Mouse (Mus musculus) mouse embryonic stem cell (cell line): Measurements from ENCODE around the gene Fhit.
"Not testable (repeated sequence)": the region's sequence is repeated elsewhere in the genome, so short reads cannot be mapped to it uniquely, and the experiment has no call there.

Experiments used
- in situ Hi-C, 2 experiments: fragments of 300-500 bp; cut with MboI; formaldehyde crosslinking; loops; 1 replicate in 1 of 2; 3 replicates in 1 of 2; pipeline ENCODE4 v1.14.3; 2019 to 2020; ENCODE audit warnings: low sequenced_read_pairs in 2 of 2, low pct_unique_long_range_greater_than_20kb in 1 of 2, mixed read lengths in 1 of 2; ENCODE audit not compliant: unreplicated experiment in 1 of 2

The Fhit gene

DNA sequence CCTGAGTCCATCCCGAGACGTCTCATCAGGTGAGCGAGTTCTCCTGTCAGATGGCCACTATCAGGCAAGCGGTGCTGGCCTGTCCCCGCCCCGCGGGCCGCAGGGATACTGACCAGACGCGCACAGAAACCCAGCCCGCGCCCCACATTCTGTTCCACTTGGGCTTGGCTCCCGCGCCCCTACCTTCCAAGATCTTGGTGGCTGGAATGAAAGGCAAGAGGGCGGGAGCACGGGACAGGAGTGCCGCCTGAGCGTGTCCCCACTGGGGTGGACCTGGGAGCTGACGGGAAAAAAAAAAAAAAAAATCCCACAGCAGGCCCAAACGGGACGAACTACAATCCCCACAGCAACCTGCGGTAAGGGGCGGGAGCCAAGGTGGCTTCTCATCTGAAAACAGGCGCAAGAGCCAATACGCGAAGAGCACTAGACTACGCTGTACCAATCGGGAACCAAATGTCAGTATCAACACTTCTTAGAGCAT, at the start of gene Fhit:
Fhit (minus strand) TSS at position 285 of the 481 bp plus-strand sequence.
- in situ Hi-C loops, result no loop called here

DNA sequence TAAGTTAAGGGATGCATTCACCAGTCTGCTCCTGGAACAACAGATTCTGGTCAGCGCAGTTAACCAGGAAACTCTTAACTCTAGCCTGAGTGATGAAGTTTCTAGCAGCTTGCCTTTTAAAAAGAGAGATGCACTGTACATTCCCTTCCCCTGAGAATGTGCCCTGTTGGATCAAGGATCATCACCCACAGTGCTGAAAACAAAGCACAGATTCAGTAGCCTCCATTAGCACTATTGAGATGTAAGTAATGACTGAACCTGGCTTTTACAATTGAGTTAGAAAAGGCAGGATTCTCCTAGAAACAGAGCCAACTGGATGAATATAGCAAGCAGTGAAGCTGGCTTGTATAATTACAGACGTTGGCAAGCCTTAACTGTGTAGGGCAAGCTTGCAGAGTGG, 45.0 kb upstream of the Fhit start:
- in situ Hi-C loops, result no loop called here

DNA sequence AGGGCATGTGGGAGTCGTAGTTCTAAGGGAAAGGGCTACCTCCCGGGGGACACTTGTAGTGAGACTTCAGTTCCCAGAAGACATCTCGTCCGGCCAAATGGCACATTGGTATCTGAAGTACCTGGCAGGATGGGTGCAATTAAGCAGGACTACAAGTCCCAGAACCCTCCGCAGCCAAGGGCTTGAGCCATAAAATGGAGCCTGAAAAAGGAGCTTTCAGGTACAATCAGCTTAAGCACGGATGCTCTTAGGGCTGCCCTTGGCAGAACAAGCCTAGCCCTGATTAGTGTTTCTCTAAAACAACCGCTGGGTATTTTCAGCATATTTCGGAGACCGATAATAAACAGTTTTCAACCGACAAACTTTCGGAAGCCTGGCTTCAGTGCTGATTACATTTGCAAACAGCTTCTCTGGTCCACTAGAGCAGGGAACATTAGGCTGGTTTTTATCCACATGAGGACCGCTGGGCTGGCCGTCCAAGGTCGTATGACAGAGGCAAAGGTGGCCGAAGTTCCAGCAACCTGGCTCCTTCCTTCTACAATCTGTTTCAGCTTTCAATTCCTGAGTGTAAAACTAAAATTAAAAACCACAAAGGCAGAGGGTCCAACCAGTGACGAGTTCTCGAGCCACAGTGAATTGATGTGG, 907 bp downstream of the Fhit start:
- in situ Hi-C loops, result no loop called here

DNA sequence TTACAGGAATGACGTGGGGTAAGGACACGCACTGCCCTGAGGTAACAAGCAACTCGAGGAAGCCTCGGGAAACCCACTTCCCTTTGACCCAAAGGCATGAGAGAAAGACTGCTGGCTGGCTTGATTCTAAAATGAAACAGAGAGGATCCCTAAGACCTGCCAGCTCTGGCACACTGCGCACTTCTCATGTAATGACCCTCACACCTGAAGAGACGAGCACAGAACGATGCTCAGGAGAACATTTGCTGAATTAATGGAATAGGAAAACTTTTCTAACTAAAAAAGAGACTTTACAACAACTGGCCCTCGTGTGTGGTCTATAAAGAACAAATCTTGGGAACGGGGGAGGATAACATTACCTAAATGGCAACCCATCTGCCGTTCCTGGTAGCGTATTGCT, 2.2 kb downstream of the Fhit start:
- in situ Hi-C loops, result no loop called here

DNA sequence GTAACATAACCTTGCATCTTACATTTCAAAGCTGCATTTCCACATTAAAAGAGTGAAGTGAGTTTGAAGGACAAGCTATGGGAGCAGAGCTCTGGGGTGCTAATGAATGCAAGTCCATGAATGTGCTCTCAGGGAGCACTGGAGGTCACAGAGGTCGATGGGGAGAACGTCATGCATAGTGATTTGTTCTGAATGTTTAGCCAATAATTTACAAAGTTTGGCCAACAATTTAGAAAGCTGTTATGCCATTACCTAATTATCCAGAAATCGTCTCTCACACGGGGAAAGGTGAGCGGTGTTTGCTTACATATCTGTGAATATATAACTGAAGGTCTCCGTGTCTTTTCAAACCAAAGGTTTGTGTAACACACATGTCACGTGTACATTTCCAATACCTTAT, 2.8 kb downstream of the Fhit start:
- in situ Hi-C loops, result no loop called here

DNA sequence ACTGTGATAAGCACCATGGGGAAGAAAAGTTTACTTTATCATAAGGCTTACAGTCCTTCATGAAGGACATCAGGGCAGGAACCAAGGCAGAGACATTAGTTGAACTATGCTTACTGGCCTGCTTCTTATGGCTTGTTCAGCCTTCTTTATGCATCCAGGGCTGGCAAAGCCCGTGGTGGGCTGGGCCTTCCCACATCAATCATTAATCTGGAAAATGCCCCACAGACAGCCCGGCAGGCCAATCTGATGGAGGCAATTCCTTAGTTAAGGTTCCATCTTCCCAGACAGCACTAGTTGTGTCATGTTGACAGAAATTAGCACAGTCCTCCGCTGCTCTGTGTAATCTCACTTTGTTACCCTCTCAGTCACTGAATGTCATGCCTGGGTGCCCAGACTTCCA, 4.1 kb downstream of the Fhit start:
- in situ Hi-C loops, result no loop called here

DNA sequence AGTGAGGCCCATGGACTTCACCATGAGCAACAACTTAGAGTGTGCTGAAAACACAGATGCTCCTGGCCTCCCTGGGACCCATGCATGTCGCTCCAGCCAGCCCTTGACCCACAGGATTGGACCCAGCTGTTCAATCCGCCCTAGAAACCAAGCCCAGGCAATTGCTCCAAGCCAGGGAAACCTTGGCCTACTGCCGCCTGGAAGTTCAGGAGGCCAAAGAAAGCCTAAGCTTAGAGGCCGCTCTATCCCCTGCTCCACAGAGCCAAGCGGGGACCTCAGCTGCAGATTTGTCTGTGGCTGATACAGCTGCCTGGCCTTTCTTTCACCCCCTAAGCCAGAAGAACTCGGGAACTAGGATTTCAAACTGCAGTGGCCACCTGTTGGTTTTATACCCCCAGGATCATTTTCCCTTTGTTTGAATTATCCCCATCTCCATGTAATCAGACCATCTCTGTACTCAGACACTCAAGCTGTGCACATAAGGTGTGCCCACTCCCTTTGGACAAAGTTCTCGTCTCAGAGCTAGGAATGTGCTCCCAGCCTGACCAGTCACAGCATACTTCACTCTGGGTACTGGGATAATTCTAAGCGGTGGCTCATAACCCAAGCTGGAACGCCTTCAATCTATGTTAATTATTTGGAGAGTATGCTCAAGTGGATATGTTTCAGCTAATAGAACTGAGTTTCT, 10.1 kb downstream of the Fhit start:
- in situ Hi-C loops, result no loop called here

DNA sequence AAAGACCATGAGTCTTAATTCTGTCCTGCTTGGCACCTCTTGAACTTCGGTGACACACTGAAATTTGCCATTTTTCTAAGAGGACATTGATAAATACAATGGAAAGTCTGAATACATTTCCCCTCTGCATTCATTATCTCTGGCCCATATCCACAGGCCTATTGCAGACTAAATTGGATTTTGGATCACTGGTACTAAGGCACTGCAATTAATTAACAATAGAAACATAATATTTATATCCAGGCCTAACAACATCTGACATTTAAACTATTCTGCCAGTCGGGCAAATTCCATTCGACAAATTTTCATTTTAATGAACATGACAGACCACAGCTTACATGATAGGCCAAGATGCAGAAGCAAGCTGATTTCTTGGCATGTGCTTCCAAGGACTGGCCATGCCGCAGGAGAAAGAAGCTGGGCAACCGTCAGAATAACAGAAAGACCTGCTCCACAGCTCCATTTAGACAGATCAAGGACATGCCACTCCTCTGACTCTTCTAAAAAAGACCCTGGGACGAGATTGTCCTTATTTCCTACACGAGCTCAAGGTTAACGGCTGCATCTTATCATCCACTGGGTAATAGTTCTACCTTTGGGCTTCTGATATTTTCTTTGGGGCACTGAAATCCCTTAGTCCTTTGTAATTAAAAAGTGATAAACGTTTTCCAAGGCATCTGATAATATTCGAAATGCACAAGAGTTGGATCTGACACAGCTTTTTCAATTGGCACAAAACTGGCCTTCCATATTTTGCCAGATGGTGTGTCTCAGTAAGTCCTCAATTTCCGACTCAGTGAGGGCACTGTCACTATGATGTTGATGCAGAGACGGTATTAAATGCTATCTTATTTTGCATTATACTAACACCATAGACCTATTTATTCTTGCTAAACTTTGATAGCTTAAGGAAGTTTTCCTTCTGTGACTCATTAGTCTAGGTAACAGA, 27.8 kb downstream of the Fhit start:
- in situ Hi-C loops, result no loop called here

DNA sequence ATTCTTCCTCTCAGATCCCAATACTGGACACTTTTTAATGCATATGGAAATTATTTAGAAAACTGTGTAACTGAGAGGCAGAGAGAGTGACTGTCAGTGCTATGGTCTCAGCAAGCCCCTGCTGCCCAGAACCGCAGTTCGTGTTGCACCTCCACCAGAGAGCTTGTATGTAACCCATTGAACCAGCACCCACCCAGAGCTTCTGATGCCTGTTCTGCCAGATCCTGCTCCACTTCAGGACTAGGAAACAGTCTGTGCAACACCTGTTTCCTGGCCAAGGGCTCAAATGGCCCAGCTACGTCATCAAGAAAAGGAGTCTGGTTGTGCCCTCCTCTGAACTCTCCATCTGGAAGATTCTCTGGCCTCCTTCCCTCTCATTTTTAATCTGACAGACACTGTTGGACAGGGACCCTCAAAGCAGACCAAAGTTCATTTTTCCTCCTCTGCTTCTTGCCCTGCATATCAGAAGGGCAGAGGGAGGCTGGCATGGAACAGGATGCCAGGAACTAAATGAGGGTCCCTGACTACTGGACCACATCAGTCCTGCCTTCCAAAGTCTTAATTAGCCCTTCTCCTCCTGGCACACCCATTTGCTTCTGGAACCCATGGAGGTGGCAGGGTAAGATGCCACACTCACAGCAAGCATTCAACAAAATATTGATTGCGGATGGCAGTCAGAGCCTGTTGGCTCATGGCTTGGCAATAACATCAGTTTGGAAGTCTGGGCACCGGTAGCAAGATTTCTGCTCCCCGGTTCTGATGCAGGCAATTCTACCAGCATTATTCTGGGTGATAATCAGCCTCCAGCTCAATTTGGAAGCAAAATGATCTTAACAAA, 29.0 kb downstream of the Fhit start:
- in situ Hi-C loops, result no loop called here

DNA sequence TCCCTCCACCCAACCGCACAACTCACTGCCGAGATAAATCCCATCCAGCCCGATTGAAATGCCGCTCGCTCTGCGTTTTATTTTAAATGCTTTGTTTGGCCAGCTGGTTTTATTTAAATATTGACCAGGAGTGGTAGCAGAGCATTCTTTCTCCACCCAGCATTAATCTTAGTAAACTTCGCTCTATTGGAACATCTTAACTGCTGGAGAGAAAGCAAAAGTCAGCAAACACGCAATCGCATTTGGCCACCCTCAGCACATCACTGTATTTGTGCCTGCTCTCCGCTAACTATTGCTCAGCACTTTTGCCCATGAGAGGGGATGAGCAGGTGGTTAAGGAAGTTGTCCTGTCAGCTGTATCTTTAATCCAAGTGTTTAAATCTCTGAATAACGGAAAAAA, 36.7 kb downstream of the Fhit start:
- in situ Hi-C loops, result no loop called here

DNA sequence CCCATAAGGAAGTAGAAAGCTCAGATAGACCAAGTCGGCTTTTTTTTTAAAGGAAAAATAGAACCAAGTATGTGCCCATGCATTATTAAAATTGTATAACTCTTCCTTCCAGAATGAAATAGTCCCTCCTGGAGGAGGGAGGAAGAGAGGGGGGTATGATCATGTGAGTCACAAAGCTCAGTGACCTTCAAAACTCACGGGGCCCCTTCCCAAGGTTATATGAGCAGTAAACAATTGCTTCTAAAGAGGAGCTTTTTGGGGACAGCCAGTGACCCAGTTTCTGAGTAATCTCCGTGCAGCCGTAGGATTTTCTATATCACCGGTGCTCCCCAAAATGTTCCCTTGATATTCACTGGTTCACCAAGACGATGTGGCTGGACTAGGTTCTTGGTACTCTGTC, 42.8 kb downstream of the Fhit start:
- in situ Hi-C loops, result no loop called here

DNA sequence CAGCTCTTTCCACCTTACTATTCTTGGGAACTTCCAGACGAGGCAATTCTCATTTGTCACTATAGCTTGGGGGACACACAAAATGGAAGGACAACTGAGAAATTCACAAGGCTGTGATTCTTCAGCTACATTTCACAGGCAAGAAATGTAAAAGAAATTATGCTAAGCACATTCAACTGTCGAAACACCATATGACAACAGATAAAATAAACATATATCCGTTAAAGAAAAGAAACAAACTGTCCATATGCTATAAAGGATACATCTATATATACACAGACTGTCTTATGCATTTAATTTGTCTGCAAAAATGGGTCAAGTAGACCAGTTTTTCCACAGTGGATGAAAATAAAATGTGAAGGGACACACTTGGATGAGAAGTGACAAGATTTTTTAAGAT, 76.2 kb downstream of the Fhit start:
- in situ Hi-C loops, result no loop called here

DNA sequence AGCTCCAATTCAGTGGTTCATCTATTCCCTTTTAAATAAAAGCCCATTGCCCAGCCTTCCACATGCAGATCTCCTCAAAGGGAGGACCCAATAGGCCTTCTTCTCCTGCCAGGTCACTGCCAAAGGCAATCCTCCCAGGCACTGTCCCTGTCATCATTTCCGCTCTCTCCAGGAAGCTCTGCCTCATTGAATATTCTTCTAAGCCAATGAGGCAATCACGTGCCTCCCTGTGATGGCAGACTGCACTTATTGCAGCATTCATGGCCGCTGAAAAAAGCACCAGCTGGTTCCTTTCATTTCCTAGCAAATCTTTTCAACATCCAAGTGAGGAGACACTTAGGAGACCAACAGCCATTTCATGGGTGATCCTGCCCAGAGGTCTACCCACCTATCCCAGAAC, 77.9 kb downstream of the Fhit start:
- in situ Hi-C loops, result no loop called here

DNA sequence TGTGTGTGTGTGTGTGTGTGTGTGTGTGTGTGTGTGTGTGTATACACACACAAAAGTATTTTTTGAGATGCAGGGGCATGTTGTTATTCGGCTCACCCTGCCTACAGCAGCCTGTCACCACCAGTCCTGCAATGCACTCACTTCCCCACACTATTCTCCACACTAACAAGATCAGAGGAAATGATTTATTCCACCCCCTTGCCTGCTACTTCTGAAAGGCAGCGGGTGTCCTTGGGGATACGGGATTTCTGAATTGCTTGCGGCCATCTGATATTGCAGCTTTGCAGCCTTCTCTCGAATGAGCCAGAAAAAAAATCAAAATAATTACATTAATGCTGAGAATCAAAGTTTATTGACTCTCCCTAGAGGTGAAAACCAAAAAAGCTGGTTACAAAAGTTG, 78.4 kb downstream of the Fhit start:
- in situ Hi-C loops, result no loop called here

DNA sequence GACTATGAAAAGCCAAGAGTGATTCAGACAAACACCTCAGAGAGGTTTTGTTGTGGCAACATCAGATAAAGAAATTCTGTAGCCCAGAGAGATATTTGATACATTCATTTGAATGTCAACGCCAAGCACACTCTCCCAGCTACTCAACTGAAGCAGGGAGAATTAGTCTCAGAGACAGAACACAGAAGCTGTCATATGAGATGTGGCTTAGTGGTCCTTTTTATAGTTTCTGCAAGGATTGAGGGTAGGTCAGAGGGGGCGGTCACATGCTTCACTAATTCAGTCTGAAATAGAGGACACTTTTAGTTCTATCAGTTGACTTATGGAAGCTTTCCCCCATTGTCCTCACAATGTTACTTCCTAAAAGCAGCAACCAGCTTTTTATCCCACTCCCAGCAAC, 98.2 kb downstream of the Fhit start:
- in situ Hi-C loops, result no loop called here

DNA sequence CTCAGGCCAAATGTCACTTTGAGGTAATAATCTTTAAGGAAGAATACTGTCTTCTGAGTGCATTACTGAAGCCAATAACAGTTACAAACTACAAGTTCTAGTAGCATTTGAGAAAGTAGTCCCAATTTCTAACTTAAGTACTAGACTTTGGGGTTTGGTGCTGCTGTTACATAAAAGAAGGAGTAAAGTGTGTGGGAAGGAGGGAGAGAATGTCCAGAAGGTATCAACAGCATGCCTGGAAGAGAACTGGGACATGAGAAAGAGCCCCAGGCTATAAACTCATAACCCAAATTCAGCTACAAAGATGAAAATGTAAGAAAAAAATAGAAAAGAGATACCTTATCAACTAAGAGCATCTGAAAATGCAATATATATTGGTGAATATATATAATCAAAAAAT, 101.6 kb downstream of the Fhit start:
- in situ Hi-C loops, result no loop called here

DNA sequence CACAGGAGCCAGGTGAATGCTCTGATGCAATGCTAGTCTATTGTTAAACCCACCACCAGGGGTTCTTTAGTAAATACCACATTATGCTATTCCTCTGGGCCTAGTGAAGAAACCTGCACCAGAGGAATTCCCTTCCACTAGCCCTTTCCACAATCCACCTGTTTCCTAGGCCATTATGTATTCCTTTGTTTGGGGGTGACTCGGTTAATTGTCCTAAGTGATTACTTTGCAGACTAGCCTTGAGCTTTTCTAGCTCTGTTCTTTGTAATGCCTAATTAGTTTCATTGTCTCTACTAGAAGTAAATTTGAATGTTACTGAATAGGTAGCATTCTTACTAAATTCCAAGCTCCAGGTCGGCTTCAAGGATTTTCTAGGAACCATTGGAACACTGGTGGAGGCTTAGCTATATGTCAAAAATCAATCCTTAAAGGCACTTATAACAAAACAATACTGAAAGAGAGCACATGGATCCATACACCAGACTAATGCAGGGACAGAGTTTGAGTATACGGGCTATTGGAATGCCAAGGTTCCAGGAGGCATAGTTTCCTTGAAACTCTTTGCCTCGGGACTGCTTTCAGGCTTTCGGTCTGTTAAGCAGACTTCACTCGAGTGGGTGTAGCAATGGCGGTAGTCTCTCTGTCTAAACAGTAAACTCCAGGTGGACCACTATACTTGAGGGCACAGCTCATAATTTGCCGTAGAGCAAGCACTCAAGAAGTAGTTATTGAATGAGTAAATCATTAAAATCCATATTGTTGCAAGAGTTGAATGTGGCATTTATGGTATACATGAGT, 122.1 kb downstream of the Fhit start:
- in situ Hi-C loops, result not testable (repeated sequence)

DNA sequence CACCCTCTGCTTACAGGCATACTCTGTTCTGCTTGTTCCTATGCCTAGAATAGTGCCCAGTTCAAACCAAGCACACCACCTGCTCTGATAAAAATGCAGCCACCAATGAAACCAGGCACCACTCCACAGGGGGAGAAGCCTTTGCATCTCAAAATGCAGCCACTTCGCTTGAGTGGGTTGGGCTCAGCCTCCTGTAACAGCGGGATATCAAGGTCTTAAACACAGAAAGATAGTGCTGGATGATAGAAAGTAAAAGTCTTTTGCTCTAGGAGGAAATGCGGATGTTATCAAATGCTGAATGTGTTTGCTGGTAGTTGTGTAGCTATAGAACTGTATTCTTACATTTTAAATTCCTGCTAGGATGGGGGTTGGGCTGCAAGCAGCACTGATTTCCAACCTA, 140.4 kb downstream of the Fhit start:
- in situ Hi-C loops, result no loop called here
